Mouse (Mus musculus) embryonic facial prominence, embryonic 10.5 days (tissue): ENCODE data around the gene Dpp6. TPM values are rescaled to one million over a fixed set of nuclear protein-coding genes. Genes with fewer than 3 reads are reported as not detected.

Experiments used
- DNase-seq: peaks from one replicate; pipeline ENCODE4 v3.0.0-alpha.2; 2017; ENCODE audit warnings: low spot score
- H3K27ac ChIP-seq: fragments of 300-500 bp; sonication (generic); replicated peaks from 2 replicates; pipeline ENCODE4 v1.5.1; 2016; ENCODE audit warnings: mild to moderate bottlenecking
- H3K27me3 ChIP-seq: fragments of 300-500 bp; sonication (generic); replicated peaks from 2 replicates; pipeline ENCODE4 v1.6.1; 2016; ENCODE audit warnings: low read depth, mild to moderate bottlenecking; ENCODE audit not compliant: poor library complexity, severe bottlenecking
- H3K36me3 ChIP-seq: fragments of 300-500 bp; sonication (generic); replicated peaks from 2 replicates; pipeline ENCODE4 v1.6.1; 2016; ENCODE audit warnings: mild to moderate bottlenecking, moderate library complexity
- H3K4me1 ChIP-seq: fragments of 300-500 bp; sonication (generic); 2 replicates; pipeline ENCODE4 v1.6.1; 2016
- H3K4me3 ChIP-seq: fragments of 300-500 bp; sonication (generic); 2 replicates; pipeline ENCODE4 v1.5.1; 2016; ENCODE audit warnings: mild to moderate bottlenecking, moderate library complexity
- H3K9me3 ChIP-seq: fragments of 300-500 bp; sonication (generic); 2 replicates; pipeline ENCODE4 v1.6.1; 2016; ENCODE audit warnings: mild to moderate bottlenecking
- WGBS: fragments of 180-500 bp; shearing (Covaris S2); methylation state at CpG from one replicate; pipeline ENCODE4 v1.1.7; 2016; 5-methylcytosine and 5-hydroxymethylcytosine counted together
- polyA plus RNA-seq: library from polyadenylated mRNA; unstranded; fragments of >200 nt; fragmentation: Nextera tagmentation; extraction: Ambion mirVana; gene quantifications from 2 replicates; pipeline ENCODE4 v1.2.1, GENCODE M21; 2016

The Dpp6 gene
- polyA plus RNA-seq, 1 experiment from 2014 or later, result 2.4 TPM

- no peaks in the 10 kb centered on the region for H3K9me3 ChIP-seq
- H3K4me1 ChIP-seq, result 0 out of 2 replicates have a peak, but pooled peaks cover 5% of the 10 kb centered on the region
- no peaks in the 10 kb centered on the region for H3K27me3 ChIP-seq
- H3K4me3 ChIP-seq, result no peak overlapping the region
- no peak overlapping the region for H3K27ac ChIP-seq
- WGBS, result 59% methylated on average over 7 of the region's 7 CpGs
- no peaks in the 10 kb centered on the region for H3K36me3 ChIP-seq
- DNase-seq, result no peak
Observed at GRCm38 (mm10) chr5:27565700-27566099, 748.7 kb downstream of the Dpp6 start.

- H3K4me3 ChIP-seq, result no peak overlapping the region
- DNase-seq, result no peak
- H3K36me3 ChIP-seq, result no peaks in the 10 kb centered on the region
- H3K4me1 ChIP-seq, result no peaks in the 10 kb centered on the region
- H3K27ac ChIP-seq, result no peak overlapping the region
- WGBS, result 66% methylated on average over 8 of the region's 8 CpGs
- H3K27me3 ChIP-seq, result no peaks in the 10 kb centered on the region
- H3K9me3 ChIP-seq, result no peaks in the 10 kb centered on the region
Observed at GRCm38 (mm10) chr5:27587970-27588758, 771.2 kb downstream of the Dpp6 start.

GRCm38 (mm10) chr5:27604132-27604531, 787.1 kb downstream of the Dpp6 start:
- Histone ChIP-seq H3K36me3 (no peaks in the 10 kb centered on the region), H3K27ac (no peak overlapping the region), H3K9me3 (no peaks in the 10 kb centered on the region), H3K27me3 (no peaks in the 10 kb centered on the region), H3K4me3 (no peak overlapping the region), H3K4me1 (no peaks in the 10 kb centered on the region)
- WGBS, result 90% methylated on average over 1 of the region's 1 CpGs
- no peak for DNase-seq

GRCm38 (mm10) chr5:27615769-27616168, 798.8 kb downstream of the Dpp6 start:
- Histone ChIP-seq H3K27me3 (no peaks in the 10 kb centered on the region), H3K27ac (no peak overlapping the region), H3K4me1 (no peaks in the 10 kb centered on the region), H3K36me3 (no peaks in the 10 kb centered on the region), H3K4me3 (no peak overlapping the region), H3K9me3 (no peaks in the 10 kb centered on the region)
- peak; percentile 62 for DNase-seq
- 35% methylated on average over 7 of the region's 7 CpGs for WGBS

- no peak for DNase-seq
- no peaks in the 10 kb centered on the region for H3K27me3 ChIP-seq
Observed at GRCm38 (mm10) chr5:27621811-27622210, 804.8 kb downstream of the Dpp6 start.

GRCm38 (mm10) chr5:27623876-27624275, 806.9 kb downstream of the Dpp6 start:
- H3K4me3 ChIP-seq, result no peak overlapping the region
- no peaks in the 10 kb centered on the region for H3K27me3 ChIP-seq
- DNase-seq, result no peak
- H3K9me3 ChIP-seq, result no peaks in the 10 kb centered on the region
- WGBS, result 67% methylated on average over 1 of the region's 1 CpGs
- no peak overlapping the region for H3K27ac ChIP-seq
- no peaks in the 10 kb centered on the region for H3K36me3 ChIP-seq
- no peaks in the 10 kb centered on the region for H3K4me1 ChIP-seq

More at GRCm38 (mm10) chr5:27621811-27622210, 804.8 kb downstream of the Dpp6 start:
- Histone ChIP-seq H3K9me3 (no peaks in the 10 kb centered on the region), H3K4me3 (no peak overlapping the region), H3K4me1 (no peaks in the 10 kb centered on the region), H3K27ac (no peak overlapping the region), H3K36me3 (no peaks in the 10 kb centered on the region)

GRCm38 (mm10) chr5:27632151-27632550, 815.1 kb downstream of the Dpp6 start:
- H3K4me3 ChIP-seq, result no peak overlapping the region
- no peaks in the 10 kb centered on the region for H3K36me3 ChIP-seq
- H3K9me3 ChIP-seq, result no peaks in the 10 kb centered on the region
- H3K4me1 ChIP-seq, result no peaks in the 10 kb centered on the region
- 78% methylated on average over 2 of the region's 2 CpGs for WGBS
- H3K27ac ChIP-seq, result no peak overlapping the region
- no peaks in the 10 kb centered on the region for H3K27me3 ChIP-seq
- no peak for DNase-seq

GRCm38 (mm10) chr5:27635941-27636340, 818.9 kb downstream of the Dpp6 start:
- WGBS, result 74% methylated on average over 2 of the region's 2 CpGs
- Histone ChIP-seq H3K4me3 (no peak overlapping the region), H3K9me3 (no peaks in the 10 kb centered on the region), H3K27ac (no peak overlapping the region), H3K4me1 (no peaks in the 10 kb centered on the region), H3K27me3 (no peaks in the 10 kb centered on the region), H3K36me3 (no peaks in the 10 kb centered on the region)
- no peak for DNase-seq

- Histone ChIP-seq H3K36me3 (no peaks in the 10 kb centered on the region), H3K27ac (no peak overlapping the region), H3K9me3 (no peaks in the 10 kb centered on the region), H3K4me3 (no peak overlapping the region), H3K4me1 (no peaks in the 10 kb centered on the region), H3K27me3 (no peaks in the 10 kb centered on the region)
- DNase-seq, result no peak
- WGBS, result 89% methylated on average over 1 of the region's 1 CpGs
Observed at GRCm38 (mm10) chr5:27641876-27642275, 824.9 kb downstream of the Dpp6 start.

GRCm38 (mm10) chr5:27651879-27652814, 835.1 kb downstream of the Dpp6 start:
- peak; percentile 63 for DNase-seq
- H3K9me3 ChIP-seq, result no peaks in the 10 kb centered on the region
- H3K4me1 ChIP-seq, result no peaks in the 10 kb centered on the region
- H3K27ac ChIP-seq, result no peak overlapping the region
- no peak overlapping the region for H3K4me3 ChIP-seq
- no peaks in the 10 kb centered on the region for H3K36me3 ChIP-seq
- 57% methylated on average over 8 of the region's 8 CpGs for WGBS
- no peaks in the 10 kb centered on the region for H3K27me3 ChIP-seq

GRCm38 (mm10) chr5:27656101-27656500, 839.1 kb downstream of the Dpp6 start:
- Histone ChIP-seq H3K9me3 (no peaks in the 10 kb centered on the region), H3K4me1 (no peaks in the 10 kb centered on the region), H3K36me3 (no peaks in the 10 kb centered on the region), H3K4me3 (no peak overlapping the region), H3K27me3 (no peaks in the 10 kb centered on the region), H3K27ac (no peak overlapping the region)
- 84% methylated on average over 6 of the region's 6 CpGs for WGBS
- DNase-seq, result no peak

GRCm38 (mm10) chr5:27657672-27658071, 840.7 kb downstream of the Dpp6 start:
- no peaks in the 10 kb centered on the region for H3K36me3 ChIP-seq

More at GRCm38 (mm10) chr5:27657672-27658071, 840.7 kb downstream of the Dpp6 start:
- Histone ChIP-seq H3K4me1 (no peaks in the 10 kb centered on the region), H3K9me3 (no peaks in the 10 kb centered on the region), H3K27me3 (no peaks in the 10 kb centered on the region), H3K4me3 (no peak overlapping the region), H3K27ac (no peak overlapping the region)
- 78% methylated on average over 4 of the region's 4 CpGs for WGBS
- DNase-seq, result no peak
